Mouse (Mus musculus): ENCODE measurements around the gene Rcor1. TPM values are rescaled to one million over a fixed set of nuclear protein-coding genes. Genes with fewer than 3 reads are reported as not detected.
A peak's percentile ranks its signal among the peaks of the same experiment; 100 is the strongest.

Rcor1 gene
- polyA plus RNA-seq (2014; fragmentation: Nextera tagmentation; extraction: Ambion mirVana): 17.4 and 18.2 TPM in 2 replicates

DNA sequence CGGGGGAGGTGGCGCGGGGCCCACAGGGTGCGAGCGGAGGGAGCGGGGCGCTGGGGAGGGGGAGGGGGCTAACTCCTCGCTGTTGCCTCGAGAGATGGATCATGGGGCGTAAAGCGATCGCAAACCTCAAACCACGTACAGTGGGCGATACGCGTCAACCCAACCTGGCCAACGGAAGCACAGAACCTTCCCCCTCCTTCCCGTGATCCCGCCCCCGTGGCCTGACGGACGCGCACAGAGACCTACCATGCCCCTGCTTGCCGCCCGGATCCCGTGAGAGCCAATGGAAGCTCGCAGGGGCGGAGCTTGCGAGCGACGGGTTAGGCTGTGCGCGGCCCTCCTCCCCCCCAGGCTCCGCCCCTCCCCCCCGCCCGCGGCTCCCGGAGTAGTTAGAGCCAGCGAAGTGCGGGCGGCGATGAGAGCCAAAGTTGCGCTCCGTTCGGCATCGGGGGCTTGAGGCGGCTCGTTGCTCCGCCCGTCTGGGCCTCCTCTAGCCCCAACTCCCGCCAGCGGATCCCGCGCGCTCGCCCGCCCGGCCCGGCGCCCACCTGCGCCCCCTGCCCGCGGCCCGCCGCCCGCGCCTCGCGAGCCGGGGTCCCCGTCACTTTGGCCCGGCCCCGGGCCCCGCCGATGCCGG, at the start of gene Rcor1:
Gene Rcor1, plus strand, starts transcription at position 376 of the 637 bp plus-strand sequence.
- peaks cover 6% of the 10 kb centered on the region; the same call in 1 of the 2 replicates for H3K36me3 ChIP-seq (ENCODE audit: control insufficient read depth, insufficient read depth, low read length)
- DNase-seq (ENCODE audit: low spot score) (peak; percentile 99), ATAC-seq (replicated peaks; ENCODE audit: low FRiP score) (peak; percentile 93)
- no peaks in the 10 kb centered on the region for H3K27me3 ChIP-seq (replicated peaks; ENCODE audit: control insufficient read depth, insufficient read depth, low read length)
- H3K4me3 ChIP-seq (ENCODE audit: low read depth, low read length): peak within 1 kb of the TSS; percentile 84
- H3K4me1 ChIP-seq (replicated peaks; ENCODE audit: control insufficient read depth, insufficient read depth, low read length): peaks cover 35% of the 10 kb centered on the region
- H3K27ac ChIP-seq (ENCODE audit: low read depth, low read length): peak within 1 kb of the TSS; percentile 99
- H3K4me2 ChIP-seq: peak within 1 kb of the TSS; percentile 92
- peak within 1 kb of the TSS; percentile 99 for H3K9ac ChIP-seq (ENCODE audit: low read depth, low read length)
- no peaks in the 10 kb centered on the region for H3K9me3 ChIP-seq (ENCODE audit: control insufficient read depth, low read length)
- WGBS: under 1% methylated on average over 72 of the region's 76 CpGs

DNA sequence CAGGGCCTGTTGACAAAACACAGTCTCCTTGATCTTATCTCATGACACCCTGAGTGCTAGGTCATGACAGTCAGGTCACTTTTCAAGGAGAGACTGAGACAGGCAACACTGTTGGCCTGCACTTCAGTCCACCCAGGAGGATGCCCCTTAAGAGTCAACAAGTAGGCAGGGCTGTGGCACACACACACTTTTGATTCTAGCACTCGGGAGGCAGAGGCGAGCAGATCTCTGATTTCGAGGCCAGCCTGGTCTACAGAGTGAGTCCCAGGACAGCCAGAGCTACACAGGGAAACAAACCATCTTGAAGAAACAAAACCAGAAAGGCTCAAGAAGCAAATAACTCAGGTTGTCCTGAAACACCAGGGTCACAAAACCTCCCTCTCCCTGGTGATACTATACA, 49.7 kb upstream of the Rcor1 start:
- Histone ChIP-seq H3K27ac (ENCODE audit: low read depth, low read length) (no peak overlapping the region), H3K4me3 (ENCODE audit: low read depth, low read length) (no peak overlapping the region), H3K9me3 (ENCODE audit: control insufficient read depth, low read length) (no peaks in the 10 kb centered on the region), H3K36me3 (ENCODE audit: control insufficient read depth, insufficient read depth, low read length) (no peaks in the 10 kb centered on the region), H3K4me1 (replicated peaks; ENCODE audit: control insufficient read depth, insufficient read depth, low read length) (peaks cover 3% of the 10 kb centered on the region; the same call in 1 of the 2 replicates), H3K4me2 (no peak overlapping the region), H3K27me3 (replicated peaks; ENCODE audit: control insufficient read depth, insufficient read depth, low read length) (no peaks in the 10 kb centered on the region), H3K9ac (ENCODE audit: low read depth, low read length) (no peak overlapping the region)
- 82% methylated on average over 3 of the region's 3 CpGs for WGBS
- ATAC-seq (replicated peaks; ENCODE audit: low FRiP score): no peak
- no peak for DNase-seq (ENCODE audit: low spot score)

DNA sequence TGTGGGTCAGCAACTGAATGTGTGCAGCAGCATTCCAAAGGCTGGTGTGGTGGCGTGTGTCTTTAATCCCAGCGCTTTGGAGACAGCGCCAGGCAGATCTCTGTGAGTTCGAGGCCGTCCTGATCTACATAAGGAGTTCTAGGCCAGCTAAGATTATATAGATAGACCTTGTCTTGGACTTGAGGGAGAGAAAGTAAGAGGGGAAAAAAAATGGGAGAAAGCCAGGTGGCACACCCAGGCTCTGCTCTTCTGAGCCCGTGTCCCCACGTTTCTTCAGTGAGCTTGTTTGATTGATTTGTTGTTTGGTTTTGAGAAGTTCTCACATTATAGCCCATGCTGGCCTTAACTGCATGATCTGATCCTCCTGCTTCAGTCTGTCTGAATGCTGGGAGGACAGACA, 48.7 kb upstream of the Rcor1 start:
- no peak for ATAC-seq (replicated peaks; ENCODE audit: low FRiP score)

DNA sequence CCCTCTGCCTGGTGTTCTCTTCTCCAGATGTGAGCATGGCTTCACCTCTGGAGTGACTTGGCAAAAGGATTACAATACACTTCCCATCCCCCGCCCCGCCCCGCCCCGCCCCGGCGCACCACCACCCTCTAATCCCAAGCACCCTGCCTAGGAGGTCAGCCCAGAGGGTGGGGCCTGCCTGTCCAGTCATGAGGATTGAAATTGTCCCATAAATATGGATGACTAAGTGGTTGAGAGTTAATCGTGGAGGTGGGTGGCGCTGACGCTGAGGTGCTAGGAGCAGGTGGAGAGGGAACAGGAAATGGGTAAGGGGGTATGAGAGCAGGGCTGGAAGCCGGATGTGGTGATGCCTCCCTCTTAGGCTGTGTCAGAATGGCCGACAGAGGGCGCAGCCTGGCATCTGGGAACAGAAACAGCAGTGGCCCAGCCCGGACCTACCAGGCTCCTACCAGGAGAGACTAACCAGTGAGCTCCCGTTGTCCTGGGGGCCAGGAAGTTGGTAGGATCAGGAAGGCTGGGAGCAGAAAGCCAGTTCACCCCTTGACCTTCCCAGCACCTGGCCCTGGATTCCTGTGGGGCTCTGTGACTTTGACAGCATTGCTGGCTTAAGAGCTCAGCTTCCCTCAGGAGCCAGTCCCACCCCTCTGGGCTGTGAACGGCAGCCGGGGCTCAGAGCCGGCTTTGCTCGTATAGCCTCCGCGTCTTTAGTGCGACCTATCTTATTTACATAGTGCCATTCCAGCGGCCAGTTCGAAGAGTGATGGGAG, 47.6 kb upstream of the Rcor1 start:
- whole genome bisulfite sequencing: 2% methylated on average over 22 of the region's 23 CpGs

More for the DNA sequence above, 48.7 kb upstream of the Rcor1 start:
- Histone ChIP-seq H3K27ac (ENCODE audit: low read depth, low read length) (no peak overlapping the region), H3K4me1 (replicated peaks; ENCODE audit: control insufficient read depth, insufficient read depth, low read length) (peaks cover 3% of the 10 kb centered on the region; the same call in 1 of the 2 replicates), H3K9me3 (ENCODE audit: control insufficient read depth, low read length) (no peaks in the 10 kb centered on the region), H3K27me3 (replicated peaks; ENCODE audit: control insufficient read depth, insufficient read depth, low read length) (no peaks in the 10 kb centered on the region), H3K36me3 (ENCODE audit: control insufficient read depth, insufficient read depth, low read length) (no peaks in the 10 kb centered on the region), H3K4me2 (no peak overlapping the region), H3K4me3 (ENCODE audit: low read depth, low read length) (no peak overlapping the region), H3K9ac (ENCODE audit: low read depth, low read length) (no peak overlapping the region)
- 88% methylated on average over 7 of the region's 7 CpGs for WGBS
- no peak for DNase-seq (ENCODE audit: low spot score)

DNA sequence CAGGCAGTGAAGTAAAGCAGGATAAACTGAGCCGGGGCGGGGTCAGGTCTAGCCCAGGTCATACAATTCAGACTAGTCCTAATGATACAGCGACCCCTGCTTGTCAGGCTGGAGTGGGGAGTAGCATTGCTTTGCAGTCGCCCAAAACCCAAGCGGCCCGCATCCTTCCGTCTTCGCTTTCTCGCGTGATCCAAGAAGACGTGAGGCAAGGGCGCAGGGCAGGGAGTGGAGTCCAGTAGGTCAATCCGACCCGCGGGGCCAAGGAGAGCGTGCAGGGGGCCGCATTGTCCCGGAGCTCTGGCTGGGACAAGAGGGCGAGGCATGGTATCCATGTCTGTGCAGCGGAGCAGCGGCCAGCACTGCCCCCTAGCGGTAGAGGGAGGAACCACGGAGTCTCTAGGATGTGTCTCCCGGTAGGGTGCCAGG, 47.0 kb upstream of the Rcor1 start:
- H3K27me3 ChIP-seq (replicated peaks; ENCODE audit: control insufficient read depth, insufficient read depth, low read length): no peaks in the 10 kb centered on the region
- no peaks in the 10 kb centered on the region for H3K36me3 ChIP-seq (ENCODE audit: control insufficient read depth, insufficient read depth, low read length)
- peak overlapping the region; percentile 73 for H3K9ac ChIP-seq (ENCODE audit: low read depth, low read length)
- no peaks in the 10 kb centered on the region for H3K9me3 ChIP-seq (ENCODE audit: control insufficient read depth, low read length)
- peak; percentile 95 for ATAC-seq (replicated peaks; ENCODE audit: low FRiP score)
- H3K27ac ChIP-seq (ENCODE audit: low read depth, low read length): no peak overlapping the region
- H3K4me1 ChIP-seq (replicated peaks; ENCODE audit: control insufficient read depth, insufficient read depth, low read length): peaks cover 3% of the 10 kb centered on the region; the same call in 1 of the 2 replicates
- under 1% methylated on average over 24 of the region's 24 CpGs for WGBS
- H3K4me2 ChIP-seq: peak overlapping the region; percentile 79
- H3K4me3 ChIP-seq (ENCODE audit: low read depth, low read length): peak overlapping the region; percentile 58
- DNase-seq (ENCODE audit: low spot score): peak; percentile 95

More for the DNA sequence above, 47.6 kb upstream of the Rcor1 start:
- H3K4me1 ChIP-seq (replicated peaks; ENCODE audit: control insufficient read depth, insufficient read depth, low read length): peaks cover 3% of the 10 kb centered on the region; the same call in 1 of the 2 replicates
- no peaks in the 10 kb centered on the region for H3K36me3 ChIP-seq (ENCODE audit: control insufficient read depth, insufficient read depth, low read length)
- H3K27ac ChIP-seq (ENCODE audit: low read depth, low read length): 0 out of 2 replicates have a peak overlapping the region, but pooled peaks have one; percentile 53
- peak overlapping the region; percentile 73 for H3K9ac ChIP-seq (ENCODE audit: low read depth, low read length)
- H3K4me3 ChIP-seq (ENCODE audit: low read depth, low read length): peak overlapping the region; percentile 58
- H3K27me3 ChIP-seq (replicated peaks; ENCODE audit: control insufficient read depth, insufficient read depth, low read length): no peaks in the 10 kb centered on the region
- no peaks in the 10 kb centered on the region for H3K9me3 ChIP-seq (ENCODE audit: control insufficient read depth, low read length)
- DNase-seq (ENCODE audit: low spot score): peak; percentile 80
- peak; percentile 88 for ATAC-seq (replicated peaks; ENCODE audit: low FRiP score)
- H3K4me2 ChIP-seq: peak overlapping the region; percentile 79

DNA sequence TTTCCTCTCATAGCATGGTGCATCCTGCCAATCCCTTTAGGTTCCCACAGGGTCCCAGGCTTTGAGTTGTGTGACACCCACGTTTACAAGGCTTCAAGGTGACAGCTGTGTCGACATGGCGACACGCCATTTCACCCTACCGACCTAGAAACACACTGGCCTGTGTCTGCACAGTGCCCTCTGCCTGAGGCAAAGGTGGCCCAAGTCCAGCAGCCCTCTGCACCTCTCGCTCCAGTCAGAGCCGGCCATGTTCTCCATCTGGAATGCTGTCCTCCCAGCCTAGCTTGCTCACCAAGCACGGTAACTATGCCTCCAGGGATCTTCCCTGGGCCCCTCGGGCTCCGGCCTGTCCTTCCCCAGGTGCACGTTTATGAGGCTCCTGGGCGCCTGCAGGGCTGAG, 46.4 kb upstream of the Rcor1 start:
- no peaks in the 10 kb centered on the region for H3K36me3 ChIP-seq (ENCODE audit: control insufficient read depth, insufficient read depth, low read length)
- no peaks in the 10 kb centered on the region for H3K9me3 ChIP-seq (ENCODE audit: control insufficient read depth, low read length)
- no peak for ATAC-seq (replicated peaks; ENCODE audit: low FRiP score)
- H3K4me2 ChIP-seq: peak overlapping the region; percentile 79
- no peaks in the 10 kb centered on the region for H3K27me3 ChIP-seq (replicated peaks; ENCODE audit: control insufficient read depth, insufficient read depth, low read length)
- 81% methylated on average over 12 of the region's 12 CpGs for WGBS
- H3K27ac ChIP-seq (ENCODE audit: low read depth, low read length): no peak overlapping the region
- peaks cover 3% of the 10 kb centered on the region; the same call in 1 of the 2 replicates for H3K4me1 ChIP-seq (replicated peaks; ENCODE audit: control insufficient read depth, insufficient read depth, low read length)
- H3K4me3 ChIP-seq (ENCODE audit: low read depth, low read length): peak overlapping the region; percentile 58; the same call in 1 of the 2 replicates
- no peak for DNase-seq (ENCODE audit: low spot score)
- peak overlapping the region; percentile 73 for H3K9ac ChIP-seq (ENCODE audit: low read depth, low read length)

DNA sequence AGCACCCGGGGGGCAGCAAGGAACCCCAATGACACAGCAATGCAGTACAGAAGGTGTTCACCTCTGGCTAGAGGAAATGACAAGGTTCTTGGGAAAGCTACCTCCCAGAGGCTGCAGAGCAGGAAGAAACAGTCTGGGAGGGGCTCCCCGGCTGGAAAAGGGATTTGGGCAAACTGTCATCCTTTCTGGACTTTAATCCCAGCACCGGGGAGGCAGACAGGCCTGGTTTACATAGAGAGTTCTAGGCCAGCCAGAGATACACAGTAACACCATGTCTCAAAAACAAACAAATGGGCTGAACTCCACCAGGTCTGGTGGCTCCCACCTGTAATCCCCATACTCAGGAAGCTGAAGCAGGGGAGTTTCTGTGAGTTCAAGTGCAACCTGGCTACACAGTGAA, 45.9 kb upstream of the Rcor1 start:
- Histone ChIP-seq H3K4me3 (ENCODE audit: low read depth, low read length) (no peak overlapping the region), H3K4me2 (no peak overlapping the region), H3K27me3 (replicated peaks; ENCODE audit: control insufficient read depth, insufficient read depth, low read length) (no peaks in the 10 kb centered on the region), H3K27ac (ENCODE audit: low read depth, low read length) (no peak overlapping the region), H3K9me3 (ENCODE audit: control insufficient read depth, low read length) (no peaks in the 10 kb centered on the region), H3K9ac (ENCODE audit: low read depth, low read length) (no peak overlapping the region), H3K36me3 (ENCODE audit: control insufficient read depth, insufficient read depth, low read length) (no peaks in the 10 kb centered on the region), H3K4me1 (replicated peaks; ENCODE audit: control insufficient read depth, insufficient read depth, low read length) (peaks cover 3% of the 10 kb centered on the region; the same call in 1 of the 2 replicates)
- DNase-seq (ENCODE audit: low spot score) (no peak), ATAC-seq (replicated peaks; ENCODE audit: low FRiP score) (no peak)
- 72% methylated on average over 3 of the region's 3 CpGs for WGBS

DNA sequence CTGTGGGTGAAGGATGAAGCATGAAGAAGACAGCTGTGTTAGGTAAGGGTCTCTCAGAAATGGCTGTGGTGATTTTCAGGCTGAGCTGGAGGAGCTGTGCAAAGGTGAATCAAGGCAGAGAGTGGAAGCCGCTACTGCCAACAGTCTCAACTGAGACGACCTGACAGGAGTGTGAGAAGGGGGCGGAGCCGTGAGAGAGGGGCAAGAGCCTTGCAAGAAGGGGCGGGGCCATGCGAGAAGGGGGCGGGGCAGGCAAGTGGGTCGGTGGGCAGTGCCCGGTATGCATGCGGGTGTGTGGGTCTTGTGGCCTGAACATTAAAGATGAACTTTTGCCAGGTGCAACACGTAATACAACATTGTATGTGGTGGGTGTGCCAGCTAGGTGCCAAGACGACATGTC, 44.5 kb upstream of the Rcor1 start:
- Histone ChIP-seq H3K4me3 (ENCODE audit: low read depth, low read length) (no peak overlapping the region), H3K4me2 (no peak overlapping the region), H3K9me3 (ENCODE audit: control insufficient read depth, low read length) (no peaks in the 10 kb centered on the region; the same call in 1 of the 2 replicates), H3K4me1 (replicated peaks; ENCODE audit: control insufficient read depth, insufficient read depth, low read length) (peaks cover 3% of the 10 kb centered on the region; the same call in 1 of the 2 replicates), H3K27me3 (replicated peaks; ENCODE audit: control insufficient read depth, insufficient read depth, low read length) (no peaks in the 10 kb centered on the region), H3K27ac (ENCODE audit: low read depth, low read length) (no peak overlapping the region), H3K36me3 (ENCODE audit: control insufficient read depth, insufficient read depth, low read length) (no peaks in the 10 kb centered on the region), H3K9ac (ENCODE audit: low read depth, low read length) (no peak overlapping the region)
- 39% methylated on average over 12 of the region's 12 CpGs for WGBS
- no peak for ATAC-seq (replicated peaks; ENCODE audit: low FRiP score)
- no peak for DNase-seq (ENCODE audit: low spot score)
